Mouse (Mus musculus) intestine, embryonic 16.5 days (tissue): ENCODE data around the gene Pdcd1lg2. TPM values are rescaled to one million over a fixed set of nuclear protein-coding genes. Genes with fewer than 3 reads are reported as not detected.

Experiments used
- ATAC-seq: fragments of 200-750 bp; cut with Nextera tagmentation; 2 replicates; pipeline ENCODE4 v1.8.0; 2017; ENCODE audit warnings: moderate TSS enrichment, moderate library complexity
- H3K27ac ChIP-seq: fragments of 300-500 bp; sonication (generic); 2 replicates; pipeline ENCODE4 v1.5.1; 2014; ENCODE audit warnings: mild to moderate bottlenecking, low read length
- H3K27me3 ChIP-seq: fragments of 300-500 bp; sonication (generic); replicated peaks from 2 replicates; pipeline ENCODE4 v1.6.1; 2014; ENCODE audit warnings: low read length, control low read depth, mixed read lengths; ENCODE audit not compliant: control insufficient read depth, insufficient read depth
- H3K36me3 ChIP-seq: fragments of 300-500 bp; sonication (generic); 2 replicates; pipeline ENCODE4 v1.6.1; 2014; ENCODE audit warnings: low read length, control low read depth; ENCODE audit not compliant: control insufficient read depth, insufficient read depth
- H3K4me1 ChIP-seq: fragments of 300-500 bp; sonication (generic); 2 replicates; pipeline ENCODE4 v1.6.1; 2014; ENCODE audit warnings: low read length, control low read depth, mixed read lengths; ENCODE audit not compliant: control insufficient read depth, insufficient read depth
- H3K4me2 ChIP-seq: fragments of 300-500 bp; sonication (generic); 2 replicates; pipeline ENCODE4 v1.6.1; 2014; ENCODE audit warnings: low read depth, low read length, control low read depth
- H3K4me3 ChIP-seq: fragments of 300-500 bp; sonication (generic); 2 replicates; pipeline ENCODE4 v1.5.1; 2014; ENCODE audit warnings: mild to moderate bottlenecking, low read length
- H3K9ac ChIP-seq: fragments of 300-500 bp; sonication (generic); 2 replicates; pipeline ENCODE4 v1.6.1; 2014; ENCODE audit warnings: low read depth, low read length
- H3K9me3 ChIP-seq: fragments of 300-500 bp; sonication (generic); 2 replicates; pipeline ENCODE4 v1.6.1; 2016; ENCODE audit warnings: low read length, control low read depth; ENCODE audit not compliant: control insufficient read depth
- WGBS: fragments of 180-500 bp; shearing (Covaris S2); extraction: QIAGEN DNeasy Blood & Tissue Kit; methylation state at CpG from one replicate; pipeline ENCODE4 v1.1.7; 2014; 5-methylcytosine and 5-hydroxymethylcytosine counted together
- polyA plus RNA-seq: library from polyadenylated mRNA; unstranded; fragments of >200 nt; fragmentation: Nextera tagmentation; extraction: Ambion mirVana; gene quantifications from 2 replicates; pipeline ENCODE4 v1.2.1, GENCODE M21; 2015

Gene Pdcd1lg2
- polyA plus RNA-seq, 1 experiment from 2014 or later, result 0.17 TPM

DNA sequence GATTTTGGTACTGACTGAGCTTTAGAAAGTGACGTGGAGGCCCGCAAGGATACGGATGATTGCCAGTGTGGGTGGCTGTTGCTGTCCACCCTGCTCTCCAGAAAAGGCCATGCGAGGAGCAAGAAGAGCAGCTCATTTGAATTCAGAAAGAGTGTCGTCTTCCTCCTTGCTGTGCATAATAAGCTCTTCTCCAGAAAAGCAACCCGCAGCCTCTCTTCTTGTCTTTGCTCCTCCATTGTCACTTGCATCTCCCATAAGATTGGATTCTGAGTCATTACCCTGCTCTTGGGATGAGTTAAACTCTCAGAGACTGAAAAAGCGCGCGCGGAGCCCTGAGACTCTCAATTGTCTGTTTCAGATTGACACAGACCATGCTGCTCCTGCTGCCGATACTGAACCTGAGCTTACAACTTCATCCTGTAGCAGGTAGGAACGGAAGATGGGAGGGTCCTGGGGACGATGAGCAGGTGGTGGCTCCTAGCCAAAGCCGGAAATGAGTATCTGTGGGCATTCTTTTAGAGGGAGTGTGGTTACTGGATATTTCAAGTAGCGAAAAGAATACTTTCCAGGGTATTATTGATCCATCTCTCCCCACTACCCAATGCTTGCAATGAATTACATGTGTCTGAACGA lies 11.4 kb downstream of the Pdcd1lg2 start:
- Histone ChIP-seq H3K36me3 (no peaks in the 10 kb centered on the region), H3K9ac (no peak overlapping the region), H3K27me3 (no peaks in the 10 kb centered on the region), H3K4me1 (no peaks in the 10 kb centered on the region), H3K4me3 (no peak overlapping the region), H3K27ac (no peak overlapping the region), H3K4me2 (no peak overlapping the region), H3K9me3 (no peaks in the 10 kb centered on the region)
- WGBS, result 87% methylated on average over 16 of the region's 16 CpGs
- no peak for ATAC-seq

- Histone ChIP-seq H3K27me3 (no peaks in the 10 kb centered on the region), H3K4me2 (no peak overlapping the region), H3K27ac (no peak overlapping the region), H3K36me3 (no peaks in the 10 kb centered on the region), H3K9ac (no peak overlapping the region), H3K9me3 (no peaks in the 10 kb centered on the region), H3K4me1 (no peaks in the 10 kb centered on the region), H3K4me3 (no peak overlapping the region)
- no peak for ATAC-seq
- WGBS, result 84% methylated on average over 7 of the region's 7 CpGs
These were observed 12.1 kb downstream of the Pdcd1lg2 start for GRCm38 (mm10) chr19:29422796-29423195.

DNA sequence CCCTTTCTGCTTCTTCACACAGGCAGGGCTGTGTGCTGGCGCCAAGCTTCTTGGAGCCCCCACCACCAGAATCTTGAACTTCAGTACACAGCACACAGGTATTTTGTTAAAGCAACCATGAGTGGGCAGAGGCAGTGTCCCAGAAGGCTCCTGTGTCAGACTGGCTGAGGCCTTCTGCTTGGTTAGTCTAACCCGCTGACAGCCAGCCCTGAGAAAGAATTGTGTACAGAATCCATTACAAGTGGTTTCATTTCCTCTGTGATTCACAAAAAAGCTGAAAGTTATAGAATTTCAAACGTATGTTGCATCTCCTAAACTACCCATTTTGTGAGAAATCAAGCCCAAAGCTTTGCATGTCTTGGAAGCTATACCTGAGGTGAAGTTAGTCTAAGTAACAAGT lies 19.8 kb downstream of the Pdcd1lg2 start:
- H3K27ac ChIP-seq, result no peak overlapping the region

GRCm38 (mm10) chr19:29430953-29431352 lies 20.2 kb downstream of the Pdcd1lg2 start:
- WGBS, result 72% methylated on average over 3 of the region's 3 CpGs
- ATAC-seq, result no peak
- H3K9me3 ChIP-seq, result no peaks in the 10 kb centered on the region

More for the DNA sequence above, 19.8 kb downstream of the Pdcd1lg2 start:
- Histone ChIP-seq H3K4me2 (no peak overlapping the region), H3K4me3 (no peak overlapping the region), H3K9ac (no peak overlapping the region), H3K9me3 (no peaks in the 10 kb centered on the region), H3K4me1 (no peaks in the 10 kb centered on the region), H3K36me3 (no peaks in the 10 kb centered on the region), H3K27me3 (no peaks in the 10 kb centered on the region)
- 85% methylated on average over 3 of the region's 3 CpGs for WGBS
- ATAC-seq, result no peak

GRCm38 (mm10) chr19:29436793-29437479 lies 26.2 kb downstream of the Pdcd1lg2 start:
- H3K9ac ChIP-seq, result no peak overlapping the region
- ATAC-seq, result no peak
- no peaks in the 10 kb centered on the region for H3K9me3 ChIP-seq
- H3K4me3 ChIP-seq, result no peak overlapping the region
- no peak overlapping the region for H3K27ac ChIP-seq
- no peaks in the 10 kb centered on the region for H3K36me3 ChIP-seq
- H3K27me3 ChIP-seq, result no peaks in the 10 kb centered on the region
- no peak overlapping the region for H3K4me2 ChIP-seq
- no peaks in the 10 kb centered on the region for H3K4me1 ChIP-seq
- WGBS, result 88% methylated on average over 18 of the region's 18 CpGs

More at GRCm38 (mm10) chr19:29430953-29431352, 20.2 kb downstream of the Pdcd1lg2 start:
- H3K27ac ChIP-seq, result no peak overlapping the region
- H3K4me2 ChIP-seq, result no peak overlapping the region
- no peaks in the 10 kb centered on the region for H3K27me3 ChIP-seq
- H3K9ac ChIP-seq, result no peak overlapping the region
- H3K36me3 ChIP-seq, result no peaks in the 10 kb centered on the region
- H3K4me3 ChIP-seq, result no peak overlapping the region
- no peaks in the 10 kb centered on the region for H3K4me1 ChIP-seq

DNA sequence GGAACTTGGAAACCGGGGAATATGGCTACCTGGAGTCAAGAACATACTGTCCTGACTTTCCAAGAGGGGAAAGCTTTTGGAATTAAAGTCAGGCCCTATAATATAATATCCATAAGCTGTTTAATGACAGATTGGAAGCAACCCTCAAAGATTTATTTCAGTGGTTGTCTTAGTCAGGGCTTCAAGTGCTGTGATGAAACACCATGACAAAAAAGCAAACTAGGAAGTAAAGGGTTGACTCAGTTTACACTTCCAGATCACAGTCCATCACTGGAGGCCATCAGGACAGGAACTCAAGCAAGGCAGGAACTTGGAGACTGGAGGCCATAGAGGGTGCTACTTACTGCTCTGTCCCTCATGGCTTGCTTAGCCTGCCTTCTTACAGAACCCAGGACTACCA lies 27.1 kb downstream of the Pdcd1lg2 start:
- WGBS, result 95% methylated on average over 1 of the region's 1 CpGs
- Histone ChIP-seq H3K9ac (no peak overlapping the region), H3K9me3 (no peaks in the 10 kb centered on the region), H3K4me1 (no peaks in the 10 kb centered on the region), H3K4me3 (no peak overlapping the region), H3K27ac (no peak overlapping the region), H3K27me3 (no peaks in the 10 kb centered on the region), H3K36me3 (no peaks in the 10 kb centered on the region), H3K4me2 (no peak overlapping the region)
- no peak for ATAC-seq

GRCm38 (mm10) chr19:29439242-29439641 lies 28.5 kb downstream of the Pdcd1lg2 start:
- Histone ChIP-seq H3K4me3 (no peak overlapping the region), H3K4me2 (no peak overlapping the region), H3K9me3 (no peaks in the 10 kb centered on the region), H3K27ac (no peak overlapping the region), H3K9ac (no peak overlapping the region), H3K4me1 (no peaks in the 10 kb centered on the region), H3K36me3 (no peaks in the 10 kb centered on the region), H3K27me3 (no peaks in the 10 kb centered on the region)
- WGBS, result 83% methylated on average over 3 of the region's 3 CpGs
- ATAC-seq, result no peak

- ATAC-seq, result no peak
- no peak overlapping the region for H3K4me2 ChIP-seq
- no peak overlapping the region for H3K4me3 ChIP-seq
- 85% methylated on average over 2 of the region's 2 CpGs for WGBS
- H3K9me3 ChIP-seq, result no peaks in the 10 kb centered on the region
- no peak overlapping the region for H3K9ac ChIP-seq
- no peaks in the 10 kb centered on the region for H3K27me3 ChIP-seq
- no peak overlapping the region for H3K27ac ChIP-seq
- H3K36me3 ChIP-seq, result no peaks in the 10 kb centered on the region
- no peaks in the 10 kb centered on the region for H3K4me1 ChIP-seq
These were observed 31.8 kb downstream of the Pdcd1lg2 start for GRCm38 (mm10) chr19:29442492-29442891.

GRCm38 (mm10) chr19:29444364-29444763 lies 33.6 kb downstream of the Pdcd1lg2 start:
- H3K9me3 ChIP-seq, result no peaks in the 10 kb centered on the region
- H3K36me3 ChIP-seq, result no peaks in the 10 kb centered on the region
- H3K27ac ChIP-seq, result no peak overlapping the region
- no peaks in the 10 kb centered on the region for H3K27me3 ChIP-seq
- no peak overlapping the region for H3K4me2 ChIP-seq
- H3K9ac ChIP-seq, result no peak overlapping the region
- WGBS, result 88% methylated on average over 3 of the region's 3 CpGs
- no peak overlapping the region for H3K4me3 ChIP-seq
- ATAC-seq, result no peak
- H3K4me1 ChIP-seq, result no peaks in the 10 kb centered on the region
